Mouse (Mus musculus) cortical plate, adult 2 months (tissue): ENCODE measurements around the gene Amh.

Source experiments
- CTCF ChIP-seq: fragments of 200-500 bp; IDR thresholded peaks from 2 replicates; pipeline ENCODE4 v1.5.1; 2011; ENCODE audit warnings: mild to moderate bottlenecking, control low read depth, low read length; ENCODE audit not compliant: insufficient read depth; ENCODE audit errors: extremely low read depth
- POLR2A ChIP-seq: fragments of 200-500 bp; IDR thresholded peaks from 2 replicates; pipeline ENCODE4 v1.6.1; 2011; ENCODE audit warnings: mild to moderate bottlenecking, low read length, control low read depth; ENCODE audit not compliant: insufficient read depth; ENCODE audit errors: extremely low read depth

DNA sequence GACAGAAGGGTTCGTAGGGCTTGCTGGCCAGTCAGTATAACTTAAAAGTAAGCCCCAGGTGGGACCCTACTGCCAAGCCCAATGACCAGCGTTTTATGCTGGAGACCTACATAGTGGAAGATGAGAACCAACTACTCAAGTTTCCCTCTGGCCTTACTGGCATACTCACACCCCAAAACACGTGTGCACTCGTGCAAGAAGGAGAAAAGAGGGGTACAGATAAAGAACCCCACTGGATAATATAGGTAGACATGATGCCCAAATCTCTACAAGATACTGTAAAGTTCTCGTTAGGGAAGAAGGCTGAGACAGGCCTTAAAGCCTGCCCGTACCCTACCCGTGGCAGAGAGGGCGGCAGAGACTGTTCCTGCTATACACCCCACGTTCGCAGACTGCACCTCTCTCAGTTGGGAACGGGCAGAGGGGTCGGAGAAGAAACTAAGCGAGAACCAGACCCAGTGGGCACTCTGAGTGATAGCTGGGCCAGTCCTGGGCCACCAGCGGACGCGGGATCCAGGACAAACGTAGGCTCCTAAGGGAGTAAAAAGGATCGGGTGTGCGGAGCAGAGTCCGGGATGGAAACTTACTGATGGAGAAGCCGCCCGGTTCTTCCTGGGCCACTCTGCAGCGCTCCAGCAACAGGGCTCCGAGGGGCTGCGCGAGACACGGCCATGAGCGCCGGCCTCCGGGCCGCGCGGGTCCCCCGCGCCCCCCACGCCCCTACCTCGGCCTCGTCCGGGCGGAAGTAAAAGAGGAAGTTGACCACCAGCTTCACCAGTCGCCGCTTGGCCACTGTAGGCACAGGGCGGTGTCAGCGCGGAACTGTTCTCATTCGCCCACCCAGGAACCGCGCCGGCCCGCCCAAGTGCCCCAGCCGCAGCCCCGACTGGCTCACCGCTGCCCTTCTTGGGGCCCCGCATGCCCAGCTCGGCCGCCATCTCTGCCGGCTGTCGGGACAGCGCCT is 7.6 kb upstream of the Amh start:
- TF ChIP-seq CTCF = no peak
- no peak for TF ChIP-seq POLR2A
